Mouse (Mus musculus) embryonic facial prominence, embryonic 14.5 days (tissue): ENCODE measurements around the gene Elovl2. TPM values are rescaled to one million over a fixed set of nuclear protein-coding genes. Genes with fewer than 3 reads are reported as not detected.

Source experiments
- ATAC-seq: fragments of 200-750 bp; cut with Nextera tagmentation; 2 replicates; pipeline ENCODE4 v1.8.0; 2017; ENCODE audit warnings: low read depth, moderate number of reproducible peaks, moderate TSS enrichment
- DNase-seq: peaks from one replicate; pipeline ENCODE4 v3.0.0-alpha.2; 2015; ENCODE audit warnings: low spot score
- H3K27ac ChIP-seq: fragments of 300-500 bp; sonication (generic); replicated peaks from 2 replicates; pipeline ENCODE4 v1.5.1; 2014; ENCODE audit warnings: low read depth, mild to moderate bottlenecking, low read length, moderate library complexity
- H3K27me3 ChIP-seq: fragments of 300-500 bp; sonication (generic); replicated peaks from 2 replicates; pipeline ENCODE4 v1.6.1; 2014; ENCODE audit warnings: low read length; ENCODE audit not compliant: control insufficient read depth, insufficient read depth
- H3K36me3 ChIP-seq: fragments of 300-500 bp; sonication (generic); 2 replicates; pipeline ENCODE4 v1.6.1; 2014; ENCODE audit warnings: low read length, mixed read lengths; ENCODE audit not compliant: control insufficient read depth, insufficient read depth
- H3K4me1 ChIP-seq: fragments of 300-500 bp; sonication (generic); 2 replicates; pipeline ENCODE4 v1.6.1; 2014; ENCODE audit warnings: antibody characterized with exemption, low read length; ENCODE audit not compliant: control insufficient read depth, insufficient read depth
- H3K4me2 ChIP-seq: fragments of 300-500 bp; sonication (generic); 2 replicates; pipeline ENCODE4 v1.6.1; 2014; ENCODE audit warnings: low read depth, mild to moderate bottlenecking, low read length, moderate library complexity, mixed read lengths
- H3K4me3 ChIP-seq: fragments of 300-500 bp; sonication (generic); 2 replicates; pipeline ENCODE4 v1.5.1; 2014; ENCODE audit warnings: low read depth, mild to moderate bottlenecking, low read length
- H3K9ac ChIP-seq: fragments of 300-500 bp; sonication (generic); 2 replicates; pipeline ENCODE4 v1.6.1; 2014; ENCODE audit warnings: low read depth, mild to moderate bottlenecking, low read length, moderate library complexity, mixed read lengths
- H3K9me3 ChIP-seq: fragments of 300-500 bp; sonication (generic); 2 replicates; pipeline ENCODE4 v1.6.1; 2016; ENCODE audit warnings: low read length; ENCODE audit not compliant: control insufficient read depth
- WGBS: fragments of 180-500 bp; shearing (Covaris S2); extraction: QIAGEN DNeasy Blood & Tissue Kit; methylation state at CpG from one replicate; pipeline ENCODE4 v1.1.7; 2014; 5-methylcytosine and 5-hydroxymethylcytosine counted together
- polyA plus RNA-seq: library from polyadenylated mRNA; unstranded; fragments of >200 nt; fragmentation: Nextera tagmentation; extraction: Ambion mirVana; gene quantifications from 2 replicates; pipeline ENCODE4 v1.2.1, GENCODE M21; 2014

Gene Elovl2
- polyA plus RNA-seq, 1 experiment from 2014 or later, result 2.8 TPM

GRCm38 (mm10) chr13:41238805-41239130 lies 18.6 kb upstream of the Elovl2 start:
- DNase-seq (peak; percentile 55), ATAC-seq (no peak)
- Histone ChIP-seq H3K27me3 (no peaks in the 10 kb centered on the region), H3K4me3 (no peak overlapping the region), H3K27ac (no peak overlapping the region), H3K36me3 (no peaks in the 10 kb centered on the region), H3K4me2 (no peak overlapping the region), H3K9me3 (no peaks in the 10 kb centered on the region), H3K4me1 (no peaks in the 10 kb centered on the region), H3K9ac (no peak overlapping the region)
- WGBS, result 9% methylated on average over 5 of the region's 5 CpGs

GRCm38 (mm10) chr13:41238035-41238804 lies 18.0 kb upstream of the Elovl2 start:
- H3K27ac ChIP-seq, result no peak overlapping the region
- H3K9me3 ChIP-seq, result no peaks in the 10 kb centered on the region
- H3K27me3 ChIP-seq, result no peaks in the 10 kb centered on the region
- no peak for DNase-seq
- H3K36me3 ChIP-seq, result no peaks in the 10 kb centered on the region
- ATAC-seq, result no peak
- 67% methylated on average over 10 of the region's 10 CpGs for WGBS
- no peak overlapping the region for H3K4me2 ChIP-seq
- H3K4me3 ChIP-seq, result no peak overlapping the region
- no peaks in the 10 kb centered on the region for H3K4me1 ChIP-seq
- H3K9ac ChIP-seq, result no peak overlapping the region

- DNase-seq (no peak), ATAC-seq (no peak)
- Histone ChIP-seq H3K4me2 (no peak overlapping the region), H3K4me3 (no peak overlapping the region), H3K9me3 (no peaks in the 10 kb centered on the region), H3K27ac (no peak overlapping the region), H3K4me1 (no peaks in the 10 kb centered on the region), H3K27me3 (no peaks in the 10 kb centered on the region), H3K36me3 (no peaks in the 10 kb centered on the region), H3K9ac (no peak overlapping the region)
- WGBS, result 63% methylated on average over 13 of the region's 13 CpGs
These were observed 15.9 kb upstream of the Elovl2 start for GRCm38 (mm10) chr13:41235845-41236741.

- no peak overlapping the region for H3K9ac ChIP-seq
- WGBS, result 84% methylated on average over 6 of the region's 6 CpGs
- no peaks in the 10 kb centered on the region for H3K27me3 ChIP-seq
- H3K27ac ChIP-seq, result no peak overlapping the region
- no peaks in the 10 kb centered on the region for H3K36me3 ChIP-seq
- H3K4me2 ChIP-seq, result no peak overlapping the region
- no peaks in the 10 kb centered on the region for H3K9me3 ChIP-seq
- no peak overlapping the region for H3K4me3 ChIP-seq
- H3K4me1 ChIP-seq, result no peaks in the 10 kb centered on the region
- DNase-seq (no peak), ATAC-seq (no peak)
These were observed 15.0 kb upstream of the Elovl2 start for GRCm38 (mm10) chr13:41235181-41235580.

DNA sequence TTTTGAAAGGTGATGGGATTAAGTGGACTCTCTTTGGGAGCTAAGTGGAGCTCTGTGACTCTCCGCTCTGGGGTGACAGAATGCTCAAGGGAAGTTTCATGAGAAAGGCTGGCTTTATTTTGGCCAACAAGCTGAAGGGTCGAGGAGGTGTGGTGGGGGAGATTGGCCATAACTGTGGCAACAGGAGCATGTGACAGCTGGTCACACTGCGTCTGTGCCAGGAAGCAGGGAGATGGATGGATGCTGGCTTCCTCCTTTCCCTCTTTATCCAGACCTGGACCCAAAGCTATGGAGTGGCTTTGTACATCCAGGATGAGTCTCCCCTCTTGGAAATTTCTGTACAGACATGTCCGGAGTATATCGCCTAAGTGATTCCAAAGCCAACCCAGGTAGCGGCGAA lies 13.0 kb upstream of the Elovl2 start:
- 91% methylated on average over 7 of the region's 7 CpGs for WGBS
- no peak for ATAC-seq

DNA sequence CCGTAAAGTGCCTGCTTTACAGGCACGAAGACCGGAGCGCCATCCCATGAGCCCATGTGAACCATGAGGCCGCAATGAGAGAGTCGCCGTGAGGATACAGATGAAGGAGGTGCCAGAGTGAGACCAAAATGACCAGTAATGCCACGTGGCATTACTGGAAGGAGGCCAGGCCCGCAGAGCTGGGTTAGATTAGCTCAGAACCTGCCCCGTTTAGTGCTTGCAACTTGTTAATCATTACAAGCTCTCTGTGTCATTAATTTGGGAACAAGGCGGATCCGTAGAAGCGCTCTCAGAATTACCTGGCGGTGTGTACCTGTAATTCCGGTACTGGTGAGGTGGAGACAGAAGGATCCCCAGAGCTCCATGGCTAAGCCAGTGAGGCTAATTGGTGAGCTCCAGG lies 12.0 kb upstream of the Elovl2 start:
- no peaks in the 10 kb centered on the region for H3K4me1 ChIP-seq
- H3K9ac ChIP-seq, result no peak overlapping the region
- DNase-seq, result no peak
- no peaks in the 10 kb centered on the region for H3K9me3 ChIP-seq
- no peak overlapping the region for H3K4me2 ChIP-seq
- H3K27me3 ChIP-seq, result no peaks in the 10 kb centered on the region
- no peak overlapping the region for H3K27ac ChIP-seq
- H3K4me3 ChIP-seq, result no peak overlapping the region
- no peak for ATAC-seq
- no peaks in the 10 kb centered on the region for H3K36me3 ChIP-seq
- WGBS, result 96% methylated on average over 15 of the region's 15 CpGs

More for the DNA sequence above, 13.0 kb upstream of the Elovl2 start:
- no peaks in the 10 kb centered on the region for H3K27me3 ChIP-seq
- no peak overlapping the region for H3K4me2 ChIP-seq
- DNase-seq, result no peak
- H3K36me3 ChIP-seq, result no peaks in the 10 kb centered on the region
- H3K9me3 ChIP-seq, result no peaks in the 10 kb centered on the region
- no peak overlapping the region for H3K9ac ChIP-seq
- no peak overlapping the region for H3K27ac ChIP-seq
- no peak overlapping the region for H3K4me3 ChIP-seq
- H3K4me1 ChIP-seq, result no peaks in the 10 kb centered on the region

DNA sequence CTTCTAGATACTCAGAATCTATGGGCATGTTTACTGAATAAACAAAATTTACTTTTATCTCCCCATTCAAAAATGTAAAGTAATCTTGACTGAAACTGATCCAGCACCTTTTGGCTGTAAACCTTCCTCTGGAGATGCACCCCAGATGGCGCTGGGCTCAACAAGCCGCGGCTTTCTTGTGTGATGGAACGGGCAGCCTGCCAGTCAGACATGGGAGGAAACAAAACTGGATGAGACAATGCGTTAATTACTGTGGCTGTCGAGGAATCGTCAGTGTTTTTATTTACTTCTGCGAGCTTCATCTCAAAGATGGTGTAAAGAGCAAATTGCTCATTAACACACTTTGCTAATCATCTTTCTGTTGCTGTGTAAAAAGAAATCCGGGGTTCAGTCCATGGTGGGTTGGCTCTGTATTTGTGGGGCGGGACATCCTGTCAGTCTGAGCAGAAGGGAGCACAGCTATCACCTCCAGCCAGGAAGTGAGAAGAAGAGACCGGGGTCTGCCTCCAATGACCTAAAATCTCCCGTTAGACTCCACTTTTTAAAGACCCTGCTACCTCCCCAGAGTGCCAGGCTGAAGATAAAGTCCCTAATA lies 11.3 kb upstream of the Elovl2 start:
- H3K9ac ChIP-seq, result no peak overlapping the region
- no peaks in the 10 kb centered on the region for H3K36me3 ChIP-seq
- DNase-seq (no peak), ATAC-seq (no peak)
- H3K27me3 ChIP-seq, result no peaks in the 10 kb centered on the region
- H3K27ac ChIP-seq, result no peak overlapping the region
- no peak overlapping the region for H3K4me2 ChIP-seq
- H3K4me3 ChIP-seq, result no peak overlapping the region
- WGBS, result 83% methylated on average over 12 of the region's 12 CpGs
- H3K4me1 ChIP-seq, result no peaks in the 10 kb centered on the region
- no peaks in the 10 kb centered on the region for H3K9me3 ChIP-seq

GRCm38 (mm10) chr13:41230256-41230655 lies 10.1 kb upstream of the Elovl2 start:
- H3K27me3 ChIP-seq, result no peaks in the 10 kb centered on the region
- WGBS, result 84% methylated on average over 5 of the region's 5 CpGs
- H3K4me2 ChIP-seq, result no peak overlapping the region
- H3K9me3 ChIP-seq, result no peaks in the 10 kb centered on the region
- ATAC-seq (no peak), DNase-seq (no peak)
- no peaks in the 10 kb centered on the region for H3K36me3 ChIP-seq
- no peak overlapping the region for H3K27ac ChIP-seq
- no peak overlapping the region for H3K9ac ChIP-seq
- H3K4me3 ChIP-seq, result no peak overlapping the region
- H3K4me1 ChIP-seq, result no peaks in the 10 kb centered on the region
